Mouse (Mus musculus) liver, embryonic 14.5 days (tissue): ENCODE data around the gene Tmem45b. TPM values are rescaled to one million over a fixed set of nuclear protein-coding genes. Genes with fewer than 3 reads are reported as not detected.
"Not testable (repeated sequence)": the region's sequence is repeated elsewhere in the genome, so short reads cannot be mapped to it uniquely, and the experiment has no call there.

Experiments used
- ATAC-seq: fragments of 200-750 bp; cut with Nextera tagmentation; 2 replicates; pipeline ENCODE4 v1.8.0; 2017; ENCODE audit warnings: moderate number of reproducible peaks, mild to moderate bottlenecking, moderate library complexity; ENCODE audit not compliant: insufficient read depth
- DNase-seq, 3 experiments: peaks; one replicate each; pipeline ENCODE4 v3.0.0-alpha.2; 2012 to 2013; ENCODE audit warnings: low read depth in 3 of 3, low spot score in 3 of 3
- H3K27ac ChIP-seq: fragments of 300-500 bp; sonication (generic); 2 replicates; pipeline ENCODE4 v1.5.1; 2014; ENCODE audit warnings: moderate library complexity, mild to moderate bottlenecking, control low read depth, inconsistent platforms
- H3K27me3 ChIP-seq: fragments of 300-500 bp; sonication (generic); 2 replicates; pipeline ENCODE4 v1.6.1; 2014; ENCODE audit warnings: mild to moderate bottlenecking, low read length, moderate library complexity; ENCODE audit not compliant: control insufficient read depth, insufficient read depth
- H3K36me3 ChIP-seq: fragments of 300-500 bp; sonication (generic); replicated peaks from 2 replicates; pipeline ENCODE4 v1.6.1; 2014; ENCODE audit warnings: low read depth; ENCODE audit not compliant: control insufficient read depth, insufficient read depth
- H3K4me1 ChIP-seq, 2 experiments: fragments of 200-500 bp in 1 of 2; fragments of 300-500 bp in 1 of 2; sonication (generic) in 1 of 2; replicated peaks; 2 replicates each; pipeline ENCODE4 v1.6.1; 2012 to 2014; ENCODE audit warnings: antibody characterized with exemption in 1 of 2, inconsistent platforms in 1 of 2, low read length in 1 of 2; ENCODE audit not compliant: control insufficient read depth in 2 of 2, insufficient read depth in 2 of 2
- H3K4me2 ChIP-seq: fragments of 300-500 bp; sonication (generic); 2 replicates; pipeline ENCODE4 v1.6.1; 2014; ENCODE audit warnings: low read depth, mild to moderate bottlenecking, control low read depth, moderate library complexity
- H3K4me3 ChIP-seq, 2 experiments: fragments of 200-500 bp in 1 of 2; fragments of 300-500 bp in 1 of 2; sonication (generic) in 1 of 2; 2 replicates each; pipeline ENCODE4 v1.5.1; 2012 to 2014; ENCODE audit warnings: low read depth in 2 of 2, low read length in 2 of 2, mild to moderate bottlenecking in 2 of 2, control low read depth in 1 of 2, inconsistent platforms in 1 of 2, moderate library complexity in 1 of 2; ENCODE audit not compliant: insufficient read depth in 1 of 2
- H3K9ac ChIP-seq: fragments of 300-500 bp; sonication (generic); replicated peaks from 2 replicates; pipeline ENCODE4 v1.6.1; 2014; ENCODE audit warnings: mild to moderate bottlenecking, control low read depth, moderate library complexity
- H3K9me3 ChIP-seq: fragments of 300-500 bp; sonication (generic); 2 replicates; pipeline ENCODE4 v1.6.1; 2016; ENCODE audit warnings: low read length, mixed read lengths; ENCODE audit not compliant: control insufficient read depth
- CTCF ChIP-seq: IDR thresholded peaks from 2 replicates; pipeline ENCODE4 v1.5.1; 2016; ENCODE audit warnings: antibody characterized with exemption, low read depth, control low read depth
- EP300 ChIP-seq: IDR thresholded peaks from 2 replicates; pipeline ENCODE4 v1.6.1; 2016; ENCODE audit warnings: antibody characterized with exemption, low read depth
- WGBS: fragments of 180-500 bp; shearing (Covaris S2); extraction: QIAGEN DNeasy Blood & Tissue Kit; methylation state at CpG from one replicate; pipeline ENCODE4 v1.1.7; 2014; ENCODE audit not compliant: insufficient replicate concordance; 5-methylcytosine and 5-hydroxymethylcytosine counted together
- polyA plus RNA-seq, 2 experiments: library from polyadenylated mRNA; depleted of rRNA in 1 of 2; stranded (reverse) in 1 of 2; unstranded in 1 of 2; fragments of >200 nt; fragmentation: Nextera tagmentation in 1 of 2; extraction: Ambion mirVana in 1 of 2; gene quantifications; 2 replicates each; pipeline versions ENCODE4 v1.2.1 to v1.2.3; 2012 to 2014

Gene Tmem45b
- polyA plus RNA-seq (2012; rRNA removed) (0.39 TPM in 1 of 2 replicates, not detected in the other), polyA plus RNA-seq (2014; fragmentation: Nextera tagmentation; extraction: Ambion mirVana) (not detected in 2 replicates)

GRCm38 (mm10) chr9:31463692-31464474 lies at the start of gene Tmem45b:
Gene Tmem45b (minus strand): TSS chr9:31464462.
- no peak for ATAC-seq
- 7% methylated on average over 33 of the region's 33 CpGs for WGBS
- Histone ChIP-seq H3K9me3 (no peaks in the 10 kb centered on the region), H3K27me3 (peaks cover 9% of the 10 kb centered on the region), H3K36me3 (no peaks in the 10 kb centered on the region), H3K4me1 (no peaks in the 10 kb centered on the region), H3K27ac (no peak within 1 kb of the TSS), H3K9ac (no peak within 1 kb of the TSS), H3K4me3 (no peak within 1 kb of the TSS), H3K4me2 (no peak within 1 kb of the TSS)
- TF ChIP-seq EP300 (no peak), CTCF (no peak)
- no peak for DNase-seq

GRCm38 (mm10) chr9:31508189-31508588 lies 43.9 kb upstream of the Tmem45b start:
- ATAC-seq = no peak
- WGBS = 52% methylated on average over 3 of the region's 3 CpGs

GRCm38 (mm10) chr9:31501221-31501620 lies 37.0 kb upstream of the Tmem45b start:
- H3K4me1 ChIP-seq, H3K4me2 ChIP-seq, H3K36me3 ChIP-seq, H3K4me3 ChIP-seq, H3K27ac ChIP-seq, H3K9me3 ChIP-seq, ATAC-seq, H3K27me3 ChIP-seq, H3K9ac ChIP-seq, DNase-seq: not testable (repeated sequence)
- 60% methylated on average over 1 of the region's 1 CpGs for WGBS

More at GRCm38 (mm10) chr9:31508189-31508588, 43.9 kb upstream of the Tmem45b start:
- Histone ChIP-seq H3K4me1 (no peaks in the 10 kb centered on the region), H3K9ac (no peak overlapping the region), H3K4me3 (no peak overlapping the region), H3K27me3 (no peaks in the 10 kb centered on the region), H3K9me3 (no peaks in the 10 kb centered on the region), H3K36me3 (no peaks in the 10 kb centered on the region), H3K4me2 (no peak overlapping the region), H3K27ac (no peak overlapping the region)
- no peak for TF ChIP-seq EP300
- no peak for TF ChIP-seq CTCF
- no peak for DNase-seq

GRCm38 (mm10) chr9:31463190-31463589 lies 1.1 kb downstream of the Tmem45b start:
- no peak for ATAC-seq
- peaks cover 9% of the 10 kb centered on the region for H3K27me3 ChIP-seq

GRCm38 (mm10) chr9:31454356-31454755 lies 9.9 kb downstream of the Tmem45b start:
- Histone ChIP-seq H3K4me3 (no peak overlapping the region), H3K9ac (no peak overlapping the region), H3K36me3 (no peaks in the 10 kb centered on the region), H3K9me3 (no peaks in the 10 kb centered on the region), H3K27me3 (no peaks in the 10 kb centered on the region), H3K4me1 (no peaks in the 10 kb centered on the region), H3K4me2 (no peak overlapping the region), H3K27ac (no peak overlapping the region)
- ATAC-seq (no peak), DNase-seq (no peak)
- TF ChIP-seq EP300 = no peak
- TF ChIP-seq CTCF = no peak
- WGBS = 19% methylated on average over 1 of the region's 1 CpGs

More at GRCm38 (mm10) chr9:31463190-31463589, 1.1 kb downstream of the Tmem45b start:
- Histone ChIP-seq H3K27ac (no peak overlapping the region), H3K4me1 (no peaks in the 10 kb centered on the region), H3K9ac (no peak overlapping the region), H3K9me3 (no peaks in the 10 kb centered on the region), H3K4me3 (no peak overlapping the region), H3K4me2 (no peak overlapping the region), H3K36me3 (no peaks in the 10 kb centered on the region)
- no peak for DNase-seq
- no peak for TF ChIP-seq CTCF
- TF ChIP-seq EP300 = no peak
- 47% methylated on average over 9 of the region's 9 CpGs for WGBS
